In the genomic region with DNA sequence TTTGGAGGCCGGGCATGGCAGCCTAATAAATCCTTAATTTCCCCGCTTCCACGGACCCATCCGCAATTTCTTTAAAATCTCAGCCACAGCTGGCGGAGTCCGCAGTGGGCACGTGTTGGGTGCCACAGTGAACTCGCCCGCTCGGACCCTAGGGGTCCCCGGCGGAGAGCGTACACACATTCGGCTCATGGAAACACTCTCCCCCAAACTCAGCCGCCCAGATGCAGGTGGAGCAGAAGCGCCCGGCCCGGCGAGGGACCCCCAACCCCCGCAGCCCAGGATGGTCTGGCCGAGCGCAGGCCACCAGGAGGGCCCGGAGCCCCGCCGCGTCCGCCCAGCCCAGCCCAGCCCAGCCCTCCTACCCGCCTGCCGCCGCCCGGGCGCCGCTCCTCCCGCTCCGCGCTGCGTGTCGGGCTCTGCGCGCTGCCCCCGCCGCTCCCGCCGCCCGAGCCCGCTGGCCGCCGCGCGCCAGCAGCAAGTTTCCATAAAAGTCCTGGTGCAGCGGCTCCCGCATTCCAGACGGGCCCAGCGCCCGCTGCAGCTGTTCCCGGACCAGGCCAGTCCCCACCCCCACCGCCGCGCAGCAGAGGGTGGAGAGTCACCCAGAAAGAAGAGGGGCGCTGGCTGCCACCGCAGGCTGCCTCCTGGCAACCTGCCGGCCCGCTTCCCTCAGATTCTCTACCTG, we compare ENCODE assay signal across 8 mouse cellular contexts. TPM values are rescaled to one million over a fixed set of nuclear protein-coding genes. Genes with fewer than 3 reads are reported as not detected.
DNase-seq lines count a peak whose midpoint lies in the region; ATAC-seq lines count a peak whose summit lies in the region.

No protein-coding gene starts in this region.

- H3K9ac ChIP-seq in hindbrain, embryonic 12.5 days: peak overlapping the region; percentile 69

- ATAC-seq in hindbrain, embryonic 12.5 days (ENCODE audit: low FRiP score): peak; percentile 81

- WGBS in hindbrain, embryonic 12.5 days: 1% methylated on average over 62 of the region's 63 CpGs
- 1% methylated on average over 63 of the region's 63 CpGs for WGBS in limb, embryonic 10.5 days

- no peaks in the 10 kb centered on the region for H3K9me3 ChIP-seq in hindbrain, embryonic 12.5 days (replicated peaks)
- no peaks in the 10 kb centered on the region for H3K9me3 ChIP-seq in limb, embryonic 10.5 days (replicated peaks)

- no peaks in the 10 kb centered on the region for H3K4me1 ChIP-seq in brown adipose tissue, adult 24 weeks (ENCODE audit: control insufficient read depth, insufficient read depth, insufficient read length, low read length)
- peaks cover 31% of the 10 kb centered on the region for H3K4me1 ChIP-seq in hindbrain, embryonic 12.5 days
- peaks cover 24% of the 10 kb centered on the region for H3K4me1 ChIP-seq in limb, embryonic 10.5 days

- H3K4me3 ChIP-seq in brown adipose tissue, adult 24 weeks (ENCODE audit: insufficient read depth, low read depth, low read length): peak overlapping the region; percentile 69
- H3K4me3 ChIP-seq in hindbrain, embryonic 12.5 days: peak overlapping the region; percentile 56
- H3K4me3 ChIP-seq in limb, embryonic 10.5 days: peak overlapping the region; percentile 76

- DNase-seq in NIH3T3 (ENCODE audit: low read depth): peak; percentile 85
- peak; percentile 87 for DNase-seq in gastrocnemius, adult 18-20 months (ENCODE audit: low spot score)
- DNase-seq in limb, embryonic 10.5 days (ENCODE audit: low spot score): peak; percentile 83
- peak; percentile 82 for DNase-seq in mesoderm, embryonic 11.5 days (ENCODE audit: low read depth, low spot score)
- DNase-seq in skeletal muscle tissue, adult 2 months (ENCODE audit: low read depth, low spot score): peak; percentile 86
- DNase-seq in spleen, adult 12 weeks (ENCODE audit: low spot score): no peak

- no peaks in the 10 kb centered on the region for H3K36me3 ChIP-seq in hindbrain, embryonic 12.5 days
- H3K36me3 ChIP-seq in limb, embryonic 10.5 days: no peaks in the 10 kb centered on the region

- peaks cover 35% of the 10 kb centered on the region for H3K27me3 ChIP-seq in hindbrain, embryonic 12.5 days
- H3K27me3 ChIP-seq in limb, embryonic 10.5 days (ENCODE audit: low read depth, poor library complexity, severe bottlenecking): peaks cover 60% of the 10 kb centered on the region

- H3K27ac ChIP-seq in brown adipose tissue, adult 24 weeks (replicated peaks; ENCODE audit: low read depth, low read length): no peak overlapping the region
- no peak overlapping the region for H3K27ac ChIP-seq in hindbrain, embryonic 12.5 days
- peak overlapping the region; percentile 91 for H3K27ac ChIP-seq in limb, embryonic 10.5 days

- H3K4me2 ChIP-seq in hindbrain, embryonic 12.5 days (replicated peaks): peak overlapping the region; percentile 96

RNA-seq across cellular contexts. Expression of a gene that starts 0.7 kb away (rescaled TPM):
- polyA plus RNA-seq in brown adipose tissue, adult 24 weeks (2012; ENCODE audit: insufficient read depth, insufficient read length, missing spikeins): 10.4 and 16.4 TPM in 2 replicates
- 100 to 1,000 TPM; 443 to 513 TPM for total RNA-seq in gastrocnemius, adult 18-20 months (2021)
- polyA plus RNA-seq in hindbrain, embryonic 12.5 days (2016; fragmentation: Nextera tagmentation; extraction: Ambion mirVana): 5.4 and 12.0 TPM in 2 replicates
- 3.0 and 3.1 TPM in 2 replicates for polyA plus RNA-seq in limb, embryonic 10.5 days (2016; fragmentation: Nextera tagmentation; extraction: Ambion mirVana)

RNA-seq across cellular contexts. Expression of a gene that starts 55.3 kb away (rescaled TPM):
- 26.9 and 63.5 TPM in 2 replicates for polyA plus RNA-seq in brown adipose tissue, adult 24 weeks (2012; ENCODE audit: insufficient read depth, insufficient read length, missing spikeins)
- total RNA-seq in gastrocnemius, adult 18-20 months (2021): 10 to 100 TPM; 21.6 to 31.6 TPM
- polyA plus RNA-seq in hindbrain, embryonic 12.5 days (2016; fragmentation: Nextera tagmentation; extraction: Ambion mirVana): 359 and 362 TPM in 2 replicates
- 412 and 467 TPM in 2 replicates for polyA plus RNA-seq in limb, embryonic 10.5 days (2016; fragmentation: Nextera tagmentation; extraction: Ambion mirVana)

RNA-seq across cellular contexts. Expression of a gene that starts 55.4 kb away (rescaled TPM):
- polyA plus RNA-seq in brown adipose tissue, adult 24 weeks (2012; ENCODE audit: insufficient read depth, insufficient read length, missing spikeins): 40.7 and 64.7 TPM in 2 replicates
- 100 to 1,000 TPM in 1 of 2 experiments, 10 to 100 TPM in 1; 51.5 to 107 TPM for total RNA-seq in gastrocnemius, adult 18-20 months (2021)
- polyA plus RNA-seq in hindbrain, embryonic 12.5 days (2016; fragmentation: Nextera tagmentation; extraction: Ambion mirVana): 32.3 and 32.9 TPM in 2 replicates
- polyA plus RNA-seq in limb, embryonic 10.5 days (2016; fragmentation: Nextera tagmentation; extraction: Ambion mirVana): 14.0 and 20.7 TPM in 2 replicates
